Mouse (Mus musculus) heart, postnatal 0 days (tissue): ENCODE data around the gene Pyroxd1.

ENCODE experiments used
- CTCF ChIP-seq: IDR thresholded peaks from 2 replicates; pipeline ENCODE4 v1.5.1; 2016; ENCODE audit warnings: antibody characterized with exemption, control low read depth, low read depth
- EP300 ChIP-seq: IDR thresholded peaks from 2 replicates; pipeline ENCODE4 v1.6.1; 2016; ENCODE audit warnings: antibody characterized with exemption, low read depth

DNA sequence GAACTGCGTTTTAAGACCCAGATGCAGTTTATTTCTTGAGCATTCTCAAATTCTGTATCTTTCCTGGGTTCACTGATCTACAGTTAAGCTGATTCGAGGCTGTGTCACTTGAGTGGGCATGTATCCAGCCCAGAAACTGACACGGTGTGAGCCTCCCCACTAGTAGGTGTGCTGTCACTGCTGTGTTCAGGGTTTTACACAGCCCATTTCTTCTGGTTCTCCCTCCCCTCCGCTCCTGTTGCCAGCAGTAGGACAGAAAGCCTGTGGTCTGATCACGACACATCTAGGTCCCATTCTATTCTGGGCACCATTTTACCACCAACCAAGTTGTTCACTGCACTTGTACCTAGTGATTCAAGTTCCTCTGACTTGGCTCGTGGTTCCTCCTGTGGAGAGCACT, 50.3 kb downstream of the Pyroxd1 start:
- TF ChIP-seq EP300 (no peak), CTCF (no peak)
